Mouse (Mus musculus) monocyte, adult 2 months (primary cell): ENCODE results near the gene Wdr37.
"Not testable (repeated sequence)": the region's sequence is repeated elsewhere in the genome, so short reads cannot be mapped to it uniquely, and the experiment has no call there.

Experiments used
- DNase-seq, 2 experiments: peaks; one replicate each; pipeline ENCODE4 v3.0.0; 2022; ENCODE audit warnings: low spot score in 2 of 2, low read depth in 1 of 2

Gene Wdr37

GRCm38 (mm10) chr13:8871314-8871962, at the start of gene Wdr37:
TSS of gene Wdr37 (minus strand) at chr13:8871909.
- no peak for DNase-seq

- not testable (repeated sequence) for DNase-seq
Measured at GRCm38 (mm10) chr13:8913890-8914289, 42.2 kb upstream of the Wdr37 start.

- DNase-seq: not testable (repeated sequence)
Measured at GRCm38 (mm10) chr13:8905986-8906385, 34.3 kb upstream of the Wdr37 start.

- no peak for DNase-seq
Measured at GRCm38 (mm10) chr13:8888603-8889002, 16.9 kb upstream of the Wdr37 start.

GRCm38 (mm10) chr13:8886185-8886560, 14.5 kb upstream of the Wdr37 start:
- DNase-seq: no peak

- DNase-seq: peak; percentile 82 to 94
Measured at GRCm38 (mm10) chr13:8885445-8886184, 13.9 kb upstream of the Wdr37 start, which contains the start of gene Idi1. TSS of gene Idi1 (plus strand) at chr13:8885501.

- DNase-seq: not testable (repeated sequence)
Measured at GRCm38 (mm10) chr13:8883870-8884269, 12.2 kb upstream of the Wdr37 start.

- no peak for DNase-seq
Measured at GRCm38 (mm10) chr13:8881611-8882010, 9.9 kb upstream of the Wdr37 start.

- no peak for DNase-seq
Measured at GRCm38 (mm10) chr13:8873776-8874175, 2.1 kb upstream of the Wdr37 start.

- peak; percentile 65 to 82 for DNase-seq
Measured at GRCm38 (mm10) chr13:8870510-8871313, 997 bp downstream of the Wdr37 start.

GRCm38 (mm10) chr13:8870160-8870509, 1.6 kb downstream of the Wdr37 start:
- DNase-seq: no peak

GRCm38 (mm10) chr13:8869578-8870157, 2.0 kb downstream of the Wdr37 start:
- no peak for DNase-seq

- DNase-seq: no peak
Measured at GRCm38 (mm10) chr13:8866612-8867011, 5.1 kb downstream of the Wdr37 start.

- no peak for DNase-seq
Measured at GRCm38 (mm10) chr13:8864990-8865389, 6.7 kb downstream of the Wdr37 start.

GRCm38 (mm10) chr13:8860861-8861260, 10.8 kb downstream of the Wdr37 start:
- no peak for DNase-seq

GRCm38 (mm10) chr13:8858453-8858852, 13.3 kb downstream of the Wdr37 start:
- DNase-seq: no peak

GRCm38 (mm10) chr13:8854769-8855168, 16.9 kb downstream of the Wdr37 start:
- DNase-seq: no peak

GRCm38 (mm10) chr13:8853424-8853823, 18.3 kb downstream of the Wdr37 start:
- no peak for DNase-seq

- no peak for DNase-seq
Measured at GRCm38 (mm10) chr13:8849311-8849710, 22.4 kb downstream of the Wdr37 start.

GRCm38 (mm10) chr13:8847702-8848101, 24.0 kb downstream of the Wdr37 start:
- no peak for DNase-seq

GRCm38 (mm10) chr13:8842273-8842672, 29.4 kb downstream of the Wdr37 start:
- DNase-seq: no peak
